Mouse (Mus musculus) thymus, postnatal 10 days (tissue): Measurements from ENCODE around the gene R3hdm2.

Experiments
- DNase-seq, 2 experiments: peaks; one replicate each; pipeline ENCODE4 v3.0.0; 2021; ENCODE audit warnings: low spot score in 2 of 2

R3hdm2 gene

DNA sequence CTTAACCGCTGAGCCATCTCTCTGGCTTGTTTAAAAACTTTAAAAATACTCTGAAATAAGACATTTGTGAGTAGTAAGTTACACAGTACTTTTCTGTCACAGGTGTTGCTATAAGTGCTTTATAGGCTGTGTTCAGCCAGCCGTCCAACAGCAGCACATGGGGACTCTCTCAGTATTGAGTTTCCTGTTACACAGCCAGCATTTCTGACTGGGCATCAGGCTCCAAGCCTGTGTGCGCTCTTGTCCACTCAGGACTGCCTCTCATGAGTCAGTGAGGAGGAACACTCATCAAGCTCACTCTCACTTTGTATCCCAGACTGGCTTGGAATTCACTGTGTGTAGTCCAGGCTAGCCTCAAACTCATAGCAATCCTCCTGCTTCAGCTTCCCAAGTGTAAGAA lies 116.0 kb downstream of the R3hdm2 start:
- DNase-seq, result no peak

GRCm38 (mm10) chr10:127499516-127499915 lies 119.4 kb downstream of the R3hdm2 start:
- no peak for DNase-seq

GRCm38 (mm10) chr10:127500042-127500441 lies 119.9 kb downstream of the R3hdm2 start:
- no peak for DNase-seq

- DNase-seq, result no peak
Observed at GRCm38 (mm10) chr10:127500894-127501893, 121.1 kb downstream of the R3hdm2 start, which contains the start of gene Stac3. Stac3 (plus strand) TSS chr10:127501686.

- peak; percentile 70 to 86 for DNase-seq
Observed at GRCm38 (mm10) chr10:127508239-127508638, 128.1 kb downstream of the R3hdm2 start.

- peak; percentile 74 to 92 for DNase-seq
Observed at GRCm38 (mm10) chr10:127509051-127509836, 129.1 kb downstream of the R3hdm2 start.

DNA sequence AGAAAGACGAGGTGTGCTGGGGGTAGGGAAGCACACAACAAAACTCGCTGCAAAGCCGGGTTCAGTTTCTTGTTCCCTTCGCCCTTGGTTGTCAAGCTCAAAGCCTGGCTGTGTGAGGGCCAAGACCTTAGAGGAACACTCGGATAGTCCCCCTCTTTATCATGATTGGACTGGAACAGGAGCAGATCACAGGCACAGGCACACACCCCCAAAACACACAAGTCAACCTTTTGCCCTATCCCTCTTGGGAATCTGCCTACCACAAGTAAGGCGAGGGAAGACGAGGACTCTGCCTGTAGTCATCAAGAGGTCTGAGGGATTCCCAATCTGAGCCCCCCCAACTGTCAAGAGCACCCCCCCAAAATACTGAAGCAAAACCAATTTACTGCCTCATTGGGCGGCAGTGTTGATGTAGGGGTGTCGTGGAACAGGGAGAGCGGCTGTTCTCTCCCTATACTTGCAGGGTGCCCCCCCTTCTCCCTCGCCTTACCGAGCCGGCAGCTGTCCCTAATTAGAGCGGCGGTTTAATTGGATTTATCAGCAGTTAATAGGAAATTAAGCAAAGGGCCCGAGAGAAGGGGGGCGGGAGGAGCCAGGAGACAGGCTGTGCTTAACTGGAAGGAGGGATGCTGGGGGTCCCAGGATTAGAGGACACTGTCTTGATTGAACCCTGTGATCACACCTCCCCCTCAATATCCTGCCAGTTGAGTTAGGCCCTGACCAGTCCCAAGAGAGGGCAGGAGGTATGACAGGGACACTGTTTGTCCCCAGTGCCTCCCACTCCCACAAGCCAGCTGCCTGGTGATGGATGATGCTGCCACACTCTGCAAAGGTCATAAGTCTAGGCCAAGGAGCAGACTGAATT lies 129.9 kb downstream of the R3hdm2 start:
- DNase-seq, result no peak

GRCm38 (mm10) chr10:127510895-127511617 lies 130.9 kb downstream of the R3hdm2 start:
- no peak for DNase-seq

DNA sequence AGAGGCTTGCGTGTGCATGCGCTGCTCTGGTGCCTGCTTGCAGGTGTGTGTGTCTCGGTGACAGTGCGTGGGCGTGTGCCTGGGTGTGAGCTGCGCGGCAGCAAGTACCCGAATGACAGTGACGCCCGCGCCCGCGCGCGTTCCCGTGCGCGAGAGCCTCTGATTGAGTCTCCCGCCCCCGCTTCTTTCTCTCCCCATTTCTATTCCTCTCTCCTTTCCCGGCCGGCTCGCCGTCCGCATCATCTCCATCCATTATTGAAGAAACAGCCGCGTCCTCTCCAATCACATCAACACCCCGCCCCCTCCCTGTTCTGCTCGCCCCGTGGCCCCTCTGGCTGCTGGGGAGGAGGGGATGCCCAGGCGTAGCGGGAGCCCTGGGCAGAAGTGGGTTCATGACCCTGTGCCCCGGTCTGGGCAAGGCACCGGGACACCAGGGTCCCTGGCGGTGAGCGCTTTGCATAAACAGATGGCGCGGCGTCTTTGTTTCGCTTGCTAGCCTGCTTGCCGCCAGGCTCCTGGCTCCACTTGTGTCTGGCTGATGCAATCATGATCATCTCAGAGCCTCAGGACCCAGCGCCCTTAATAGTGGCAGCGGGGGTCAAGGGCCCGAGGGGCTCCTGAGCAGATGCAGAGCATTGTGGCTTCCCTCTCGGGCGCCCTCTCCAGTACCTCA lies 131.6 kb downstream of the R3hdm2 start:
- peak; percentile 58 to 62 for DNase-seq

DNA sequence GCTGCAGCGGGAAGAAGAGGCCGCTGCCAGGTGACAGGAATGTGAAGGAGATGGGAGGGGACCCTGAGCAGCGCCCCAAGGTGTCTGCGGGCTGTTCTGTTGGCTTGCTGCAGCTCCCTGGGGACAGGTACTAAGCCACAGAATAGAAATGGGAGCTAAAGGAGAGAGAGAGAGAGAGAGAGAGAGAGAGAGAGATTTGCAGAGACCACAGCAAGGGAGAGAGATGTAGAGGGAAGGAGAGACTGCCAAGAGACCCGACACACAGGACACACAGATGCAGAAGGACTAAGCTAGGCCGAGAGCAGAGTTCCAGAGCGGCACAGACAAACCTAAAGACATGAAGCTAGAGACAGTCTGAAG lies 132.2 kb downstream of the R3hdm2 start:
- DNase-seq, result no peak

- peak; percentile 79 to 96 for DNase-seq
Observed at GRCm38 (mm10) chr10:127512813-127513212, 132.7 kb downstream of the R3hdm2 start.

GRCm38 (mm10) chr10:127513501-127514091 lies 133.5 kb downstream of the R3hdm2 start:
- DNase-seq, result no peak

DNA sequence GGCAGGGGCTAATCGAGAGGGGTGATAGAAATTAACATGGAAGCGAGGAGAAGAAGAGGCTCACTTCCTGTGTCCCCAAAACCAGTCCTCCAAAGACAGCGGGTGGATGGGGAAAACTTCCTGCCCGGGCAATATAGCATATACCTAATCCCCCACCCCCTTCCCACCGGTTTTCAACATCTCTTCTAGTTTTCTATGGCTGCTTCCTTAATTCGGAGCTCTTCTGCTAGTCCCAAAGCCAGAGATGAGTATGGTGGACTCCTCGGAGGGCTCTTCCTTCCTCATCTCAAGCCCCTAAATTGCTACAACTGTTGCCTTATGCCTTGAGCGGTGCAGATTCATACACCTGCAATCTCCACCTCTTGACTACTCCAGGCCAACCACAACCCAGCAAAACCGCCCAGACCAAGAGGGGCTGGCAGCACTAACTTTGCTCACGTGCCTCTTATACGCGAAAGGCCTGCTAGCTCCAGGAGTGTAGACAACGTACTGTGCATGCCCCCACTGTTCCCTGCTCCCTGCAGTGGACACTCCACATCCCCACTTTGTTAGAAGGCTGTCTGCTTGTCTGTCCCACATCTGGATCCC lies 134.1 kb downstream of the R3hdm2 start:
- no peak for DNase-seq

GRCm38 (mm10) chr10:127514764-127515163 lies 134.6 kb downstream of the R3hdm2 start, which contains the start of gene Ndufa4l2:
Ndufa4l2 (plus strand) TSS chr10:127514967.
- DNase-seq, result no peak

- DNase-seq, result no peak
Observed at GRCm38 (mm10) chr10:127515271-127515982, 135.3 kb downstream of the R3hdm2 start.

GRCm38 (mm10) chr10:127515983-127516459 lies 135.9 kb downstream of the R3hdm2 start:
- DNase-seq, result no peak

- DNase-seq, result no peak
Observed at GRCm38 (mm10) chr10:127516576-127517260, 136.6 kb downstream of the R3hdm2 start.

DNA sequence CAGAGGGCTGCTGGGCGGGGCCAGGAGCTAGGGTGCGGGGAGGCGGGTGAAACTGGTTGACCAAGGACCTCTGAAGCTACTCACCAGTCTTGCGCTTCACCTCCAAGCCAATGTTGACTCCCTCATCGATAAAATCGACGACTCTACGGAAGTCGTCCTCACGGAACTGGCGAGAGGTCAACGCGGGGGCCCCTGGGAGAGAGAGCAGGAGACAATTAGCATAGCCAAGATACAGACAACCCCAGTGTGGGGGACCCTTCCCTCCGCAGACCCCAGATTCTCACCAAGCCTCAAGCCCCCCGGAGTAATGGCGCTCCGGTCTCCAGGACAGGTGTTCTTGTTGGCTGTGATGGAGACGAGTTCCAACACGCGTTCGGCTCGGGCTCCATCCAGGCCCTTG lies 137.8 kb downstream of the R3hdm2 start:
- no peak for DNase-seq
